Mouse (Mus musculus) embryonic fibroblast, embryonic 13.5 days (primary cell): ENCODE measurements around the gene Tmem200c. TPM values are rescaled to one million over a fixed set of nuclear protein-coding genes. Genes with fewer than 3 reads are reported as not detected.

Source experiments
- H3K27ac ChIP-seq: 2 replicates; pipeline ENCODE4 v1.5.1; 2012; ENCODE audit warnings: low read length, control low read depth, inconsistent platforms; ENCODE audit not compliant: insufficient read depth
- H3K4me1 ChIP-seq: 2 replicates; pipeline ENCODE4 v1.6.1; 2011; ENCODE audit warnings: low read length; ENCODE audit not compliant: control insufficient read depth, insufficient read depth
- H3K4me3 ChIP-seq: 2 replicates; pipeline ENCODE4 v1.5.1; 2011; ENCODE audit warnings: mild to moderate bottlenecking, control low read depth, low read length; ENCODE audit not compliant: insufficient read depth
- CTCF ChIP-seq: IDR thresholded peaks from 2 replicates; pipeline ENCODE4 v1.5.1; 2011; ENCODE audit warnings: mild to moderate bottlenecking, control low read depth, low read length, moderate library complexity, borderline replicate concordance; ENCODE audit not compliant: insufficient read depth
- POLR2A ChIP-seq: IDR thresholded peaks from 2 replicates; pipeline ENCODE4 v1.6.1; 2011; ENCODE audit warnings: low read depth, mild to moderate bottlenecking, control low read depth, low read length, moderate library complexity
- polyA plus RNA-seq: library from polyadenylated mRNA; stranded (reverse); fragments of >200 nt; gene quantifications from 2 replicates; pipeline ENCODE4 v1.2.4, GENCODE M21; 2011; ENCODE audit warnings: low read depth; ENCODE audit not compliant: missing spikeins, insufficient read length

The Tmem200c gene
- not detected in 2 replicates for polyA plus RNA-seq

- no peak within 1 kb of the TSS for H3K27ac ChIP-seq
These were observed at the start of gene Tmem200c for GRCm38 (mm10) chr17:68826323-68826722. Tmem200c (plus strand) TSS chr17:68826623.

GRCm38 (mm10) chr17:68793741-68794140 is 32.7 kb upstream of the Tmem200c start:
- Histone ChIP-seq H3K4me3 (no peak overlapping the region), H3K4me1 (no peaks in the 10 kb centered on the region), H3K27ac (no peak overlapping the region)
- TF ChIP-seq CTCF, result no peak
- no peak for TF ChIP-seq POLR2A

More at GRCm38 (mm10) chr17:68826323-68826722, at the start of gene Tmem200c:
- no peak within 1 kb of the TSS for H3K4me3 ChIP-seq
- no peaks in the 10 kb centered on the region for H3K4me1 ChIP-seq
- TF ChIP-seq CTCF, result no peak
- no peak for TF ChIP-seq POLR2A

GRCm38 (mm10) chr17:68836655-68837012 is 10.2 kb downstream of the Tmem200c start:
- TF ChIP-seq CTCF (no peak), POLR2A (no peak)
- Histone ChIP-seq H3K4me1 (no peaks in the 10 kb centered on the region), H3K27ac (no peak overlapping the region), H3K4me3 (no peak overlapping the region)

GRCm38 (mm10) chr17:68837013-68837858 is 10.8 kb downstream of the Tmem200c start:
- H3K27ac ChIP-seq, result no peak overlapping the region
- no peak for TF ChIP-seq CTCF
- TF ChIP-seq POLR2A, result no peak
- H3K4me3 ChIP-seq, result peak overlapping the region; percentile 16
- no peaks in the 10 kb centered on the region for H3K4me1 ChIP-seq

- no peaks in the 10 kb centered on the region for H3K4me1 ChIP-seq
- no peak overlapping the region for H3K27ac ChIP-seq
- TF ChIP-seq POLR2A (no peak), CTCF (no peak)
- H3K4me3 ChIP-seq, result 0 out of 2 replicates have a peak overlapping the region, but pooled peaks have one; percentile 16
These were observed 11.4 kb downstream of the Tmem200c start for GRCm38 (mm10) chr17:68837859-68838194.

GRCm38 (mm10) chr17:68839888-68840571 is 13.6 kb downstream of the Tmem200c start:
- Histone ChIP-seq H3K4me1 (no peaks in the 10 kb centered on the region), H3K27ac (no peak overlapping the region), H3K4me3 (no peak overlapping the region)
- TF ChIP-seq CTCF, result no peak

- Histone ChIP-seq H3K4me1 (no peaks in the 10 kb centered on the region), H3K27ac (no peak overlapping the region), H3K4me3 (peak overlapping the region; percentile 46; the same call in 1 of the 2 replicates)
- TF ChIP-seq POLR2A (no peak), CTCF (no peak)
These were observed 14.1 kb downstream of the Tmem200c start for GRCm38 (mm10) chr17:68840572-68840939.

- H3K4me1 ChIP-seq, result no peaks in the 10 kb centered on the region
- TF ChIP-seq CTCF (peak; percentile 54; the same call in 1 of the 2 replicates), POLR2A (no peak)
- H3K27ac ChIP-seq, result no peak overlapping the region
- H3K4me3 ChIP-seq, result peak overlapping the region; percentile 46
These were observed 14.9 kb downstream of the Tmem200c start for GRCm38 (mm10) chr17:68841097-68841891.

GRCm38 (mm10) chr17:68841892-68842252 is 15.4 kb downstream of the Tmem200c start:
- Histone ChIP-seq H3K4me3 (peak overlapping the region; percentile 46; the same call in 1 of the 2 replicates), H3K27ac (no peak overlapping the region)
- TF ChIP-seq POLR2A (no peak), CTCF (no peak)

More at GRCm38 (mm10) chr17:68841892-68842252, 15.4 kb downstream of the Tmem200c start:
- H3K4me1 ChIP-seq, result no peaks in the 10 kb centered on the region
